Mouse (Mus musculus) heart, postnatal 0 days (tissue): ENCODE results near the gene Metap2.
"Not testable (repeated sequence)": the region's sequence is repeated elsewhere in the genome, so short reads cannot be mapped to it uniquely, and the experiment has no call there.

Source experiments
- CTCF ChIP-seq: IDR thresholded peaks from 2 replicates; pipeline ENCODE4 v1.5.1; 2016; ENCODE audit warnings: antibody characterized with exemption, control low read depth, low read depth
- EP300 ChIP-seq: IDR thresholded peaks from 2 replicates; pipeline ENCODE4 v1.6.1; 2016; ENCODE audit warnings: antibody characterized with exemption, low read depth

DNA sequence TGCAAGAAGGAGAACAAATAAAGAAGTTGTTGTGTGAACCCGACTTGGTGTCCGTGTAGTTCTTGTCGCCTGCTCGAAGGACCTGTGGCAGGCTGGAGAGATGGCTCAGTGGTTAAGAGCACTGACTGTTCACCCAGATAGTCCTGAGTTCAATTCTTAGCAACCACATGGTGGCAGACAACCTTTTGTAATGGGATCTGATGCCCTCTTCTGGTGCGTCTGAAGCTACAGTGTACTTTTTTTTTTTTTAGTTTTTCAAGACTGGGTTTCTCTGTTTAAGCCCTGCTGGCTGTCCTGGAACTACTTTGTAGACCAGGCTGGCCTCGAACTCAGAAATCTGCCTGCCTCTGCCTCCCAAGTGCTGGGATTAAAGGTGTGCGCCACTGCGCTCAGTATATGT is 87.5 kb downstream of the Metap2 start:
- not testable (repeated sequence) for TF ChIP-seq CTCF, EP300
